Mouse (Mus musculus): ENCODE results near the gene Snx10. TPM values are rescaled to one million over a fixed set of nuclear protein-coding genes. Genes with fewer than 3 reads are reported as not detected.

Snx10 gene
- polyA plus RNA-seq, 1 experiment from 2014 or later = 51.3 TPM

- H3K9ac ChIP-seq = no peak overlapping the region
- H3K4me3 ChIP-seq = no peak overlapping the region
- H3K4me2 ChIP-seq = no peak overlapping the region
- H3K27me3 ChIP-seq = no peaks in the 10 kb centered on the region
- peaks cover 16% of the 10 kb centered on the region for H3K4me1 ChIP-seq (replicated peaks)
- ATAC-seq (ENCODE audit: low FRiP score) = no peak
- H3K36me3 ChIP-seq = peaks cover 9% of the 10 kb centered on the region
- 87% methylated on average over 7 of the region's 7 CpGs for WGBS
- H3K9me3 ChIP-seq = no peaks in the 10 kb centered on the region
- H3K27ac ChIP-seq = no peak overlapping the region
Measured at GRCm38 (mm10) chr6:51541422-51541821, 17.7 kb downstream of the Snx10 start.

GRCm38 (mm10) chr6:51542147-51542546 lies 18.4 kb downstream of the Snx10 start:
- Histone ChIP-seq H3K4me1 (replicated peaks) (peaks cover 16% of the 10 kb centered on the region), H3K9me3 (no peaks in the 10 kb centered on the region), H3K9ac (no peak overlapping the region), H3K27ac (no peak overlapping the region), H3K4me3 (no peak overlapping the region), H3K4me2 (no peak overlapping the region), H3K36me3 (peaks cover 6% of the 10 kb centered on the region), H3K27me3 (no peaks in the 10 kb centered on the region)
- 78% methylated on average over 4 of the region's 4 CpGs for WGBS
- ATAC-seq (ENCODE audit: low FRiP score) = no peak

- H3K36me3 ChIP-seq = peaks cover 6% of the 10 kb centered on the region
- no peaks in the 10 kb centered on the region for H3K9me3 ChIP-seq
- H3K4me1 ChIP-seq (replicated peaks) = peaks cover 16% of the 10 kb centered on the region
- no peak overlapping the region for H3K9ac ChIP-seq
- no peak; the same call in 1 of the 2 replicates for ATAC-seq (ENCODE audit: low FRiP score)
- 61% methylated on average over 6 of the region's 6 CpGs for WGBS
- H3K27me3 ChIP-seq = no peaks in the 10 kb centered on the region
- H3K4me2 ChIP-seq = no peak overlapping the region
- H3K27ac ChIP-seq = no peak overlapping the region
- no peak overlapping the region for H3K4me3 ChIP-seq
Measured at GRCm38 (mm10) chr6:51543639-51544117, 20.0 kb downstream of the Snx10 start.

- no peak for ATAC-seq (ENCODE audit: low FRiP score)
- Histone ChIP-seq H3K4me1 (replicated peaks) (peaks cover 16% of the 10 kb centered on the region), H3K36me3 (peaks cover 5% of the 10 kb centered on the region), H3K4me2 (0 out of 2 replicates have a peak overlapping the region, but pooled peaks have one; percentile 4), H3K27me3 (no peaks in the 10 kb centered on the region), H3K4me3 (no peak overlapping the region), H3K27ac (no peak overlapping the region), H3K9ac (no peak overlapping the region), H3K9me3 (no peaks in the 10 kb centered on the region)
- 39% methylated on average over 7 of the region's 7 CpGs for WGBS
Measured at GRCm38 (mm10) chr6:51544118-51544681, 20.5 kb downstream of the Snx10 start.

- Histone ChIP-seq H3K4me3 (no peak overlapping the region), H3K27me3 (no peaks in the 10 kb centered on the region), H3K36me3 (no peaks in the 10 kb centered on the region), H3K9me3 (no peaks in the 10 kb centered on the region), H3K4me2 (no peak overlapping the region), H3K27ac (no peak overlapping the region), H3K9ac (no peak overlapping the region), H3K4me1 (replicated peaks) (peaks cover 16% of the 10 kb centered on the region)
- 84% methylated on average over 11 of the region's 11 CpGs for WGBS
- ATAC-seq (ENCODE audit: low FRiP score) = no peak
Measured at GRCm38 (mm10) chr6:51545219-51545859, 21.6 kb downstream of the Snx10 start.

DNA sequence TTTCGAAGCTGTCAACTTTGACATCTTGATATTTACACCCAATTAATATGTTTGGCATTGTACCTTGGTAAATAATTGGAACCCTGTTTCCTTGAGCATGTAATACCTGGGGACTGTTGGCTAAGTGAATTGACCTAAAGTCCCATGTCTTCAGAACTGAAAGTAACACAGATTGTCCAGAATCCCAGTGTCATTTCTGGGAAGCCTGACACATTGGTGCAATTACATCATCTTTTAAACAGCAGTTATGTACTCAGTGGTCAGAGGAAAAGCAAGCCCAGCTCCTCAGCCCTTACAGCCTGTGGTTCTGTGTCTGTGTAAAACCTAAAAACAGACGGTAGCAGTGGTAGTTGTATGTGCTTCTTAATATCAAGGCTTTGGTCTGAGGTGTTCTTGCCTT lies 22.4 kb downstream of the Snx10 start:
- H3K4me2 ChIP-seq = no peak overlapping the region
- peaks cover 16% of the 10 kb centered on the region for H3K4me1 ChIP-seq (replicated peaks)
- no peak for ATAC-seq (ENCODE audit: low FRiP score)
- no peak overlapping the region for H3K4me3 ChIP-seq
- H3K27ac ChIP-seq = no peak overlapping the region
- H3K27me3 ChIP-seq = no peaks in the 10 kb centered on the region
- H3K9ac ChIP-seq = no peak overlapping the region
- no peaks in the 10 kb centered on the region for H3K36me3 ChIP-seq
- 95% methylated on average over 2 of the region's 2 CpGs for WGBS
- no peaks in the 10 kb centered on the region for H3K9me3 ChIP-seq

DNA sequence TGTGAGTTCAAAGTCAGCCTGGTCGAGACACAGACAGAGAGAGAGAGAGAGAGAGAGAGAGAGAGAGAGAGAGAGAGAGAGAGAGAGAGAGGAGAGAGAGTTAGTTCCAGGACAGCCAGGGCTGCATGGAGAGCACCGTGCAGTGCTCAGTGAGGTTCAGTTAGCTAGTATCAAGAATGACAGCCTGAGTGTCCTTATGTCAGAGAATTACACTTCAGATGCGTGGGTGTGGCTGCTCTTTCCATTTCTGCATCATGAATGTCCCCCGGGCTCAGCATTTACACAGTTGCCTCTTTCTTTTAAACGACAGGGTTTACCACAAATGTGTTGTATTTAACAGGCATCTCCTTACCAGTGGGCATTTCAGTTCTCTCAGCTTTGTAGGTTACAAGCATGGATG lies 25.1 kb downstream of the Snx10 start:
- Histone ChIP-seq H3K4me2 (no peak overlapping the region), H3K4me3 (no peak overlapping the region), H3K4me1 (replicated peaks) (peaks cover 11% of the 10 kb centered on the region), H3K36me3 (0 out of 2 replicates have a peak, but pooled peaks cover 4% of the 10 kb centered on the region), H3K27me3 (no peaks in the 10 kb centered on the region), H3K9me3 (no peaks in the 10 kb centered on the region), H3K27ac (no peak overlapping the region), H3K9ac (no peak overlapping the region)
- 80% methylated on average over 5 of the region's 5 CpGs for WGBS
- no peak for ATAC-seq (ENCODE audit: low FRiP score)

DNA sequence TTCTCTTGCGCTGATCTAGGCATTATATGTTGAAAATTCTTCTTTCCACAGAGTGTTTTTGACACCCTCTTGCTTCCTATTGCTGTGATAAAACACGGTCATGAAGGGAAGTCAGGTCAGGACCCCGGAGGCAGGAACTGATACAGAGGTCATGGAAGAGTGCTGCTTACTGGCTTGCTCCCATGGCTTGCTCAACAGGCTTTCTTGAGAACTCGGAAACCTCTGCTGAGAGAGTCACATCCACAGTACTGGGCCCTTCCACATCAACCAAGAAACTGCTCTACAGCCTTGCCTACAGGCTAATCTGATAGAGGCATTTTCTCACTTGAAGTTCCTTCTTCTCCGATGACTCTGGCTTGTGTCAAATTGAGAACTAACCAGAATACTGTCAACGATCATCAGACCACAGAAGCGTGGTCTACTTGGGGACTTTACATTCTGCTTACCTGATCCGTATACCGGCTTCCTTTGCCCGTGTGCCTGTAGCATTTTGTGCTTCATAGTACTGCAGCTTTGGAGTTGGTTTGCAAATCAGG lies 27.6 kb downstream of the Snx10 start:
- Histone ChIP-seq H3K4me3 (no peak overlapping the region), H3K27me3 (no peaks in the 10 kb centered on the region), H3K9me3 (no peaks in the 10 kb centered on the region), H3K4me1 (replicated peaks) (no peaks in the 10 kb centered on the region), H3K9ac (no peak overlapping the region), H3K27ac (no peak overlapping the region), H3K4me2 (no peak overlapping the region), H3K36me3 (0 out of 2 replicates have a peak, but pooled peaks cover 4% of the 10 kb centered on the region)
- 98% methylated on average over 10 of the region's 10 CpGs for WGBS
- ATAC-seq (ENCODE audit: low FRiP score) = no peak

- H3K9ac ChIP-seq = no peak overlapping the region
- H3K4me1 ChIP-seq (replicated peaks) = no peaks in the 10 kb centered on the region
- 92% methylated on average over 7 of the region's 7 CpGs for WGBS
- no peak overlapping the region for H3K4me3 ChIP-seq
- H3K4me2 ChIP-seq = no peak overlapping the region
- H3K36me3 ChIP-seq = no peaks in the 10 kb centered on the region
- no peak overlapping the region for H3K27ac ChIP-seq
- no peak for ATAC-seq (ENCODE audit: low FRiP score)
- H3K9me3 ChIP-seq = no peaks in the 10 kb centered on the region
- no peaks in the 10 kb centered on the region for H3K27me3 ChIP-seq
Measured at GRCm38 (mm10) chr6:51556562-51556961, 32.9 kb downstream of the Snx10 start.

DNA sequence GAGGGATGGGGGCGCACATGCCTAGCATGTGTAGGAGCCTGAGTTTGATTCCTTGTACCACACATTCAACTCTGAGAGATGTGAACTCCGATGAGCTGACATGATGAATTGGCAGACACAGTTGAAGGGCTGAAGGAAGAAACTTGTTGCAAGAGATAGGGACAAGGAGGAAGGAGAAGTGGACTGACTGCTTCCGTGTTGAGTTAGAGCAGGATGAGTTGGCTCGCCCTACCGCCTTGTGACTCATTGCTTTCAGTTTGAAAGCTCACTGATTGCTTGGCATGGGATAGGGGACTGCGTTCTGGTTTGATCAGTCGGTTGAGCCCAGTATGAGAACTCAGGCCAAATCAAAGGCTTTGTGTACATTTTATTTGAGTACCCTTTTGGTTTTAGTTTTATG lies 34.6 kb downstream of the Snx10 start:
- 96% methylated on average over 7 of the region's 7 CpGs for WGBS
- no peaks in the 10 kb centered on the region for H3K36me3 ChIP-seq
- no peak overlapping the region for H3K27ac ChIP-seq
- H3K27me3 ChIP-seq = no peaks in the 10 kb centered on the region
- H3K4me3 ChIP-seq = no peak overlapping the region
- no peak overlapping the region for H3K4me2 ChIP-seq
- ATAC-seq (ENCODE audit: low FRiP score) = no peak
- H3K4me1 ChIP-seq (replicated peaks) = no peaks in the 10 kb centered on the region
- H3K9me3 ChIP-seq = no peaks in the 10 kb centered on the region
- no peak overlapping the region for H3K9ac ChIP-seq

- H3K4me2 ChIP-seq = no peak overlapping the region
- H3K9me3 ChIP-seq = no peaks in the 10 kb centered on the region
- peak; percentile 54; the same call in 1 of the 2 replicates for ATAC-seq (ENCODE audit: low FRiP score)
- H3K27ac ChIP-seq = peak overlapping the region; percentile 77
- H3K9ac ChIP-seq = no peak overlapping the region
- 36% methylated on average over 14 of the region's 14 CpGs for WGBS
- H3K4me3 ChIP-seq = no peak overlapping the region
- no peaks in the 10 kb centered on the region for H3K36me3 ChIP-seq
- H3K27me3 ChIP-seq = no peaks in the 10 kb centered on the region
- H3K4me1 ChIP-seq (replicated peaks) = peaks cover 21% of the 10 kb centered on the region
Measured at GRCm38 (mm10) chr6:51566771-51567680, 43.3 kb downstream of the Snx10 start.

DNA sequence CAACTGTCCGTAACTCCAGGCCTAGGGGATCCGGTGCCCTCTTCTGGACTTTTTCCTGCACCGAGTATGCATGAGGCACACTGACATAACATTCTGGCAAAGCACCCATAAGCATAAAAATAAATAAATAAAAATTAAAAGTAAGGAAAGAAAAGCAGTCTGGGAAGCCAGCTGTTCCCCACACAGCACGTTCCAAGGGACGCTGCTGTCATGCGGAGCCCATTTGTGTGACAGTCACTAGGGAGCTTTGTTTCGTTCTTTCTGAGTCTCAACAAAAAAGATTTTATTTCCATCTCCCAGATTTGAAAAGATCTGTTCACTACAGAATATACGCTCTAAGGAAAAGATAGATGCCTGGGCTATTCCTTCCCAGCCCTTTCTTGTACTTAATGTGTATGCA lies 45.4 kb downstream of the Snx10 start:
- 65% methylated on average over 8 of the region's 8 CpGs for WGBS
- no peak for ATAC-seq (ENCODE audit: low FRiP score)
- Histone ChIP-seq H3K4me1 (replicated peaks) (peaks cover 21% of the 10 kb centered on the region), H3K36me3 (no peaks in the 10 kb centered on the region), H3K27ac (peak overlapping the region; percentile 26; the same call in 1 of the 2 replicates), H3K9me3 (no peaks in the 10 kb centered on the region), H3K4me2 (no peak overlapping the region), H3K9ac (no peak overlapping the region), H3K27me3 (no peaks in the 10 kb centered on the region), H3K4me3 (no peak overlapping the region)

Measured in hindbrain, embryonic 13.5 days (tissue).